Mouse (Mus musculus) midbrain, embryonic 10.5 days (tissue): Measurements from ENCODE around the gene Chd8. TPM values are rescaled to one million over a fixed set of nuclear protein-coding genes. Genes with fewer than 3 reads are reported as not detected.
A peak's percentile ranks its signal among the peaks of the same experiment; 100 is the strongest.

ENCODE experiments used
- DNase-seq: peaks from one replicate; pipeline ENCODE4 v3.0.0-alpha.2; 2017; ENCODE audit warnings: low spot score
- H3K27ac ChIP-seq: fragments of 300-500 bp; sonication (generic); replicated peaks from 2 replicates; pipeline ENCODE4 v1.5.1; 2016; ENCODE audit warnings: mild to moderate bottlenecking
- H3K27me3 ChIP-seq: fragments of 300-500 bp; sonication (generic); 2 replicates; pipeline ENCODE4 v1.6.1; 2016; ENCODE audit warnings: low read depth, mild to moderate bottlenecking; ENCODE audit not compliant: poor library complexity, severe bottlenecking
- H3K36me3 ChIP-seq: fragments of 300-500 bp; sonication (generic); 2 replicates; pipeline ENCODE4 v1.6.1; 2016; ENCODE audit warnings: mild to moderate bottlenecking, moderate library complexity
- H3K4me1 ChIP-seq: fragments of 300-500 bp; sonication (generic); 2 replicates; pipeline ENCODE4 v1.6.1; 2016
- H3K4me3 ChIP-seq: fragments of 300-500 bp; sonication (generic); 2 replicates; pipeline ENCODE4 v1.5.1; 2016; ENCODE audit warnings: mild to moderate bottlenecking, moderate library complexity
- H3K9me3 ChIP-seq: fragments of 300-500 bp; sonication (generic); replicated peaks from 2 replicates; pipeline ENCODE4 v1.6.1; 2016; ENCODE audit warnings: mild to moderate bottlenecking
- WGBS: fragments of 180-500 bp; shearing (Covaris S2); methylation state at CpG from one replicate; pipeline ENCODE4 v1.1.7; 2016; 5-methylcytosine and 5-hydroxymethylcytosine counted together
- polyA plus RNA-seq: library from polyadenylated mRNA; unstranded; fragments of >200 nt; fragmentation: Nextera tagmentation; extraction: Ambion mirVana; gene quantifications from 2 replicates; pipeline ENCODE4 v1.2.1, GENCODE M21; 2016

Gene Chd8
- polyA plus RNA-seq, 1 experiment from 2014 or later: 38.9 TPM

DNA sequence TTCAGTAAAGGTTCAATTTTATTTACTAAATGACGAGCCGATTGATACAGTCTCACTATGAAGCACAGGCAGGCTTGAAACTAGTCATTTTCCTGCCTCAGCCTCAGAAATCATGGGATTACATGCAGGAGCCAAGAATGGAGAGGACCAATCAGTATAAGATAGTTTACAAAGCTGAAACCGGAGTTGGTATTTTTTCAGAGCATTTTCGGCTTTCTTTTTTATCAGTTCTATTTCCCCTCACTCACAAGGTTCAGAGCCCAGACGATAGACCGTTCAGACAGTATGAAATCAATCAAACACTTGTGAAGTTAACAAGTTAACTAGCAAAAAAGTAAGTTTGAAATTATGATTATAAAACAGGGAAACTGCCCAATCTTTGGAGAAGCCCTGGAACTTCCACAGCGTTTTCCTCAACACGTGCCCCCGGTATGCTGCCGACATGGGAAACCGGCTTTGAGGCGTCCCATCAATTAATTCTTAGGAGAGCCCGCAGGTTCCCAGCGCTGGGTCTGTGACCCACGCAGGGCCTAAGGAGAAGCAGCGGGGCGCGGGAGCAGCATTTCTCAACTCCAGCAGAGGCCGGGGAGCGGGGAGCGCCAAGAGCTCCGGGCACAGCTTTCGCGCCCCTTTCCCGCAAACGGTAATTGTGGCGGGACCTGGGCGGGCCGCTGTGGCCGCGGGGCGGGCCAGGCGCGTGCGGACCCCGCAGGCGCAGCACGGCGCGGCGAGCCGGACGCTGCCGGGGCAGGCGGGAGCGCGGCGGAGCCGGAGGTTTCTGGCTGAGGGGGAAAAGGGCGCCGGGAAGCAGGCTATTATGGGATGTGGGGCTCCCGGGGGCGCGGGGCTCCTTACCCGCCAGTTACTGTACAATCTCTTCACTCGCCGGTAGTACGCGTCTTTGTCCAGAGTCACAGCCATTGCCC lies 61.1 kb downstream of the Chd8 start:
- 1% methylated on average over 58 of the region's 59 CpGs for WGBS
- peak overlapping the region; percentile 97 for H3K27ac ChIP-seq
- H3K27me3 ChIP-seq: no peaks in the 10 kb centered on the region
- peak overlapping the region; percentile 88 for H3K4me3 ChIP-seq
- H3K36me3 ChIP-seq: peaks cover 59% of the 10 kb centered on the region
- DNase-seq: no peak
- no peaks in the 10 kb centered on the region for H3K9me3 ChIP-seq
- H3K4me1 ChIP-seq: peaks cover 29% of the 10 kb centered on the region

DNA sequence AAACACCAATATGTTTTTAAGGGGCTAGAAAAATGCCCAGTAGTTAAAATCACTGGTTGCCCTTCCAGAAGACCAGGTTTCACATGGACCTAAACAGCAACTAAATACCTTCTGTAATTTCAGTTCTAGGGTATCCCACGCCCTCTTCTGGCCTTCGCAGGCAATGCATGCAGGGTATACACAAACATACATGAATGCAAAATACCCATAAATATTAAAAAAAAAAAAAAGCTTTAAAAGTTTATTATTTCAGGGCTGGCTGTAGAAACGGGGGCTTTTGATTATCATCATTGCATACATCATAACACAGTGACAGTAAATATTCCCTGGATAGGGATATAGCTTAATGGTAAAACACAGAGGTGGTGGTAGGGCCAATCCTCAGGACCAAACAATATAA lies 61.9 kb downstream of the Chd8 start:
- Histone ChIP-seq H3K4me3 (peak overlapping the region; percentile 88), H3K9me3 (no peaks in the 10 kb centered on the region), H3K36me3 (peaks cover 55% of the 10 kb centered on the region), H3K4me1 (peaks cover 29% of the 10 kb centered on the region), H3K27ac (no peak overlapping the region), H3K27me3 (no peaks in the 10 kb centered on the region)
- peak; percentile 56 for DNase-seq
- WGBS: 16% methylated on average over 3 of the region's 3 CpGs

DNA sequence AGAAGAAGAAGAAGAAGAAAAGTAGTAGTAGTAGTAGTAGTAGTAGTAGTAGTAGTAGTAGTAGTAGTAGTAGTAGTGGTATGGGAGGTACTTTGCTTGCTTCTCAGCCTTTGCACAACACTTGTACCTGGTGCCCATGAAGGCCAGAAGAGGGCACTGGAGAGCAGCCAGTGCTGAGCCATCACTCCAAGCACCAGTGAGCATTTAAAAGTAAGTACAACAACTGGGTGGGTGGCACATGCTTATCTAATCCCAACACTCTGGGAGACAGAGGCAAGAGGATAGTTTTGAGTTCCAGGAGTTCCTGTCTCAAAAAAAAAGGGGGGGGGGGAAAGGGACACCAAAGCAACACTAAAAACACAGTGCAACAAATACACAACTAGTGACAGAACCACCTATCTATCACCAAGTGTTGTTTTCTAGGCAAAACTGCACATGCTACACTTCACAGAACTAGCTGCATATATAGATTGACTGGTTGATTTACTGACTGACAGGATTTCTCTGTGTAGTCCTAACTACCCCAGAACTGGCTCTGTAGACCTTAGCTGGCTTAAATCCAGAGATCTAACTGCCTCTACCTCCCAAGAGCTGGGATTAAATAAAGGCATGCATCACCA lies 66.7 kb downstream of the Chd8 start:
- no peaks in the 10 kb centered on the region for H3K9me3 ChIP-seq
- peak; percentile 37 for DNase-seq
- H3K27me3 ChIP-seq: no peaks in the 10 kb centered on the region
- H3K4me3 ChIP-seq: no peak overlapping the region
- peaks cover 54% of the 10 kb centered on the region for H3K36me3 ChIP-seq
- no peak overlapping the region for H3K27ac ChIP-seq
- peaks cover 10% of the 10 kb centered on the region for H3K4me1 ChIP-seq

DNA sequence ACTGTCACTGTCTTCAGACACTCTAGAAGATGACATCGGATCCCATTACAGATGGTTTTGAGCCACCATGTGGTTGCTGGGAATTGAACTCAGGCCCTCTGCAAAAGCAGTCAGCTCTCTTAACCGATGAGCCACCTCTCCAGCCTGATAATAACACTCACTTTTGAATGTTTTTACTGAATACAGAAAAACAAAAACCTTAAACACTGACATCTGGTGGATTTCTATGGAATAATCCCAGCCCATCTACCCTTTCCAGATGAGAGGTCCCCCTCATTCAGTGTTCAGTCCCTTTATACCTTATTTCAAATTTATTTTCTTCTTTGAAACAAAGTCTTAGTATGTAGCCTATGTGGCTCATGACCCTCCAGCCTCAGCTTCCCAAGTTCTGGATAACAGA lies 68.1 kb downstream of the Chd8 start:
- WGBS: 94% methylated on average over 2 of the region's 2 CpGs
- Histone ChIP-seq H3K27me3 (no peaks in the 10 kb centered on the region), H3K9me3 (no peaks in the 10 kb centered on the region), H3K4me3 (no peak overlapping the region), H3K4me1 (no peaks in the 10 kb centered on the region), H3K27ac (no peak overlapping the region), H3K36me3 (peaks cover 59% of the 10 kb centered on the region)
- DNase-seq: no peak

DNA sequence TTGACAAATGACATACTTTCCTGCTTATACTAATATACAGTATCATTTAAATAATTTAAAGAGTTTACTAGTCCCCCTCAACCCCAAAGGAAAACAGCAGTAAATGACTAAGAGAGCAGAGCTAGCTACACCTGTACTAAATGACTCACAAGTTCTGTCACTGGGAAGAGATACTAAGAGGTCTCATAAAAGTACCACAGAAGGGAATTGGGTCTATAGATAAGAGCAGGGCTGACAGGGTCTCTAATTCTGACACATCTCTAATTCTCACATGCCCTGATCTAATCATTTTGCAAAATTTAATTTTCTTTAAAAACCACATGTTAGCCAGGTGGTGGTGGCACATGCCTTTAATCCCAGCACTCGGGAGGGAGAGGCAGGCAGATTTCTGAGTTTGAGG lies 68.8 kb downstream of the Chd8 start:
- Histone ChIP-seq H3K4me1 (no peaks in the 10 kb centered on the region), H3K4me3 (no peak overlapping the region), H3K27me3 (no peaks in the 10 kb centered on the region), H3K36me3 (peaks cover 59% of the 10 kb centered on the region), H3K9me3 (no peaks in the 10 kb centered on the region), H3K27ac (no peak overlapping the region)
- DNase-seq: no peak
- WGBS: 92% methylated on average over 1 of the region's 1 CpGs

DNA sequence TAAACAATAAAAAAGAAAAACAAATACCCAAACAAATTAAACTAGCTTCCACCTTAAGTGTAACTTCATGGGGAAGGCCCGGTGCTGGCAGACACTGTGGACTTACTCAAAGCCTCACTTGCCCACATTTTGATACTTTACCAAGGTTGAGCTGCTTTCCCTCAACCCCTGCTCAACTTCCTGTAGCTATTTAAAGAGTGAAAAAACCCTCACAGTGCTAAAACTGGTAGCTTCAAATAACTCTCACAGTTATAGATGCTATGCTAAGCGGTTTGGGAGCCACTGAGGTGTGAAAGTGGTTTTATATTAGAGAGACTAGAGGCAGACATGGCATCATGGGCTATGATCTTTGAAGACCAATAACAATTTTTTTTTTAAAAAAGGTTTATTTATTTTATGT lies 91.0 kb downstream of the Chd8 start:
- peaks cover 97% of the 10 kb centered on the region for H3K36me3 ChIP-seq
- 98% methylated on average over 2 of the region's 2 CpGs for WGBS

DNA sequence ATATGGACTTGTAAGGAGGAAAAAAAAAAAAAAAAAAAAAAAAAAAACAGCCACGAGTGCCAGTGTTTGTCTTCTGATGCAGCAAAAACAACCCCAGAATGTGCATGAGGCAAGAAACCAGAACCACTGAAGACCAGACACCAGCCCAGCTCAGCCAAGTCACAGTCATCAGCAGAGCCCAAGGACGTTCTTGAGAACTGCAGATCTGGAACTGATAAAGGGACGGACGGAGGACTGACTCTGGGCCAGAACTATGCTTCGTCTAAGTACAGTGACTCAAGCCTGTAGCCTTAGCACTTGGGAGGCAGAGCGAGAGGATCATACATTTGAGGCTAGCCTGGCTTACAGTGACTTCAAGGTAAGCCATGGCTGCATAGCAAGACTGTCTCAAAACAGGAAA lies 96.7 kb downstream of the Chd8 start:
- no peak overlapping the region for H3K4me3 ChIP-seq
- H3K36me3 ChIP-seq: peaks cover 84% of the 10 kb centered on the region
- H3K27ac ChIP-seq: no peak overlapping the region
- H3K27me3 ChIP-seq: no peaks in the 10 kb centered on the region
- H3K9me3 ChIP-seq: no peaks in the 10 kb centered on the region
- no peaks in the 10 kb centered on the region for H3K4me1 ChIP-seq
- DNase-seq: no peak
- 89% methylated on average over 6 of the region's 6 CpGs for WGBS

More for the DNA sequence above, 91.0 kb downstream of the Chd8 start:
- DNase-seq: no peak
- no peak overlapping the region for H3K27ac ChIP-seq
- H3K9me3 ChIP-seq: no peaks in the 10 kb centered on the region
- H3K27me3 ChIP-seq: no peaks in the 10 kb centered on the region
- no peak overlapping the region for H3K4me3 ChIP-seq
- no peaks in the 10 kb centered on the region for H3K4me1 ChIP-seq

DNA sequence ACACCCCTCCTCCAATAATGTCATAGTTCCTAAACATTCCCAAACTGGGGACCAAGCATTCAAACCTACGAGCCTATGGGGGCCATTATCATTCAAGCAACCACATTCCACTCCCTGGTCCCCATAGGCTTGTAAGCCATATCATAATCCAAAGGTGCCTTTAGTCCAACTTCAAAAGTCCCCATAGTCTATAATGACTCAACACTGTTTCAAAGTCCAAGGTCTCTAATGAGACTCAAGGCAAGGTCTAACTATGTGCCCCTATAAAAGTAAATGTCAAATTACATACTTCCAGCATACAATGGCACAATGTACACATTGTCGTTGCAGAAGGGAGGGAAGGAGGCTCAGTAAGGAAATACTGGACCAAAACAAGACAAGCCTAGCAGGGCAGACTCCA lies 102.6 kb downstream of the Chd8 start:
- Histone ChIP-seq H3K4me3 (no peak overlapping the region), H3K4me1 (peaks cover 16% of the 10 kb centered on the region), H3K27me3 (no peaks in the 10 kb centered on the region), H3K27ac (no peak overlapping the region), H3K9me3 (no peaks in the 10 kb centered on the region), H3K36me3 (peaks cover 28% of the 10 kb centered on the region)
- WGBS: 84% methylated on average over 2 of the region's 2 CpGs
- no peak for DNase-seq

DNA sequence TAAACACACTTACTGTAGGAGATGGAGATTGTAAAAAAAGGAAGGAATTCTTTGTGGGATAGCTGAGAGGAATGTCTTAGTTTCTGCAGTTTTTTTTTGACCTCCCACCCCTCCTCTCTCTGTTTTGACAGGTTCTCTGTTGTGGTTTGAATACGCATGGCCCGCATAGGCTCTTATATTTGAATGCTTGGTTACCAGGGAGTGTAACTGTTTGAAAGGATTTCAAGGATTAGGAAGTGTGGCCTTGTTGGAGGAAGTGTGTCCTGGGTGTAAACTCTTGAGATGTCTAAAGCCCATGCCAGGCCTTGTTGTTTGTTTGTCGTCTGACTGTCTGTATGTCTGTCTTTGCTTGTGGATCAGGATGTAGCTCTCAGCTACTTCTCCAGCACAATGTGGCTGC lies 105.0 kb downstream of the Chd8 start:
- DNase-seq: no peak
- peaks cover 4% of the 10 kb centered on the region for H3K36me3 ChIP-seq
- H3K27ac ChIP-seq: no peak overlapping the region
- peaks cover 16% of the 10 kb centered on the region for H3K4me1 ChIP-seq
- no peaks in the 10 kb centered on the region for H3K27me3 ChIP-seq
- H3K9me3 ChIP-seq: no peaks in the 10 kb centered on the region
- WGBS: 51% methylated on average over 3 of the region's 3 CpGs
- no peak overlapping the region for H3K4me3 ChIP-seq

DNA sequence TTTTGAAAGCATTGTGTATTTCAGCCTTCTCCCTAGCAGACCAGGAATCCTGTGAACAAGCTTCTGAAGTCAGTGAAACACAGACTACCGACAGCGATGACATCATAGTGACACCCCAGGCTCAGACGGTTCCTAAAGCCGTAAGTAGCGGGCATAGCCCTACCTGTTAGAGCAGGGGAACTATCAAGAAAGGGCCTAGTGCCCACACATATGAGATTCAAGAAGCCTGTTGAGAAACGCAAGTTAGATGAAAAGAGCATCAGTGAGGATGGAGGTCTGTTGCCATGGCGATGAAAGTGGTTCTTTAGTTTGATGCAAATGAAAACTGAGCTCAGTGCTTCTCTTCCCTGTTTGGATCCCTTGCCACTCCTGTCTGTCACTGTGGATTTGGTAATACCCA lies 105.4 kb downstream of the Chd8 start:
- H3K27me3 ChIP-seq: no peaks in the 10 kb centered on the region
- 39% methylated on average over 7 of the region's 7 CpGs for WGBS
- H3K4me3 ChIP-seq: peak overlapping the region; percentile 26; the same call in 1 of the 2 replicates
- H3K36me3 ChIP-seq: no peaks in the 10 kb centered on the region
- DNase-seq: peak; percentile 21
- peaks cover 16% of the 10 kb centered on the region for H3K4me1 ChIP-seq
- H3K27ac ChIP-seq: no peak overlapping the region
- no peaks in the 10 kb centered on the region for H3K9me3 ChIP-seq

DNA sequence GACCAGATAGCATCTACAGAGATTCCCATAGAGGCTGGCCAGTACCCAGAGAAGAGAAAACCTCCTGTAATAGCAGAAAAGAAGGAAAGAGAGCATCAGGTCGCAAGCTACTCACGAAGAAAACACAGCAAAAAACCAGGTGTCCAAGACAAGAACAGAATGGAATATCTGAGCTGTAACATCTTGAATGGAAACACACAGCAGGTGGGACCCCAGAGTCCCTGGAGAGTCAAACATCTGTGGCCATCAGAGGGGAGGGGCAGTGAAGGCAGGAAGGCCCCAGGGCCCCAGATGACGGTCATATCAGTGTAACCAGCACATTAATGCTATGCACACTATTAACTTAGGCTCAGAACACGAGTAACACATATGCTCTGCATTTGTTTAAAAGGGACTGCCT lies 107.7 kb downstream of the Chd8 start:
- DNase-seq: no peak
- H3K9me3 ChIP-seq: no peaks in the 10 kb centered on the region
- 73% methylated on average over 4 of the region's 4 CpGs for WGBS
- H3K4me1 ChIP-seq: peaks cover 16% of the 10 kb centered on the region
- no peak overlapping the region for H3K4me3 ChIP-seq
- H3K27me3 ChIP-seq: no peaks in the 10 kb centered on the region
- no peak overlapping the region for H3K27ac ChIP-seq
- no peaks in the 10 kb centered on the region for H3K36me3 ChIP-seq
